Mouse (Mus musculus): ENCODE measurements at regions not wholly inside any gene's neighbourhood (a gene's known extent, or its start where the extent isn't known, plus 50 kb on each side); places are given as distances from the start of the nearest gene placed in this dataset.

DNA sequence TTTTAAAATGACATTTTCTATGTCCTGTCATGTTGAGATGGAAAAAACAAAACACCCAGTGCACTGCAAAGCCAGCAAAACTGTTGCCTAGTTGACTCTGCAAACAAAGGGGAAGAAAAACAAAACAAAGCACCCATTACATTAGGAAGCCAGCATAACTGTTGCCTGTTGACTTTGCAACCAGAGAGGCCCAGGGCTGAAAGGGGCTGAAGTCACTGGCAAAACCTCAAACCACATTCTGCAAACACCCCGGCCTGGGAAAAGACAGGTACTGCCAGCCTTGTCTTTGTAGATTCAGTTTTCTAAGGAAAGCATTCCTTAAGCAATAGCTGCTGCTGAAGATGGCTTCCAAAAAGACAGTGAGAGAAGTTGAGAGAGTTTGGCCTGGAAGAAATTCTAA is 175.0 kb upstream of the Rsrc1 start:
- Histone ChIP-seq H3K4me1 (ENCODE audit: control insufficient read depth, insufficient read depth, low read length) (no peaks in the 10 kb centered on the region), H3K4me3 (replicated peaks; ENCODE audit: control insufficient read depth, low read depth, low read length) (no peak overlapping the region), H3K27ac (ENCODE audit: control insufficient read depth, insufficient read depth, low read depth, low read length, poor library complexity) (no peak overlapping the region)
- TF ChIP-seq POLR2A (IDR thresholded peaks at IDR 0.05; ENCODE audit: borderline replicate concordance, control insufficient read depth, low read depth, low read length) (no peak), CTCF (IDR thresholded peaks at IDR 0.05; ENCODE audit: control insufficient read depth, insufficient read depth, low read length) (no peak)
- WGBS, result 9% methylated on average over 1 of the region's 1 CpGs

DNA sequence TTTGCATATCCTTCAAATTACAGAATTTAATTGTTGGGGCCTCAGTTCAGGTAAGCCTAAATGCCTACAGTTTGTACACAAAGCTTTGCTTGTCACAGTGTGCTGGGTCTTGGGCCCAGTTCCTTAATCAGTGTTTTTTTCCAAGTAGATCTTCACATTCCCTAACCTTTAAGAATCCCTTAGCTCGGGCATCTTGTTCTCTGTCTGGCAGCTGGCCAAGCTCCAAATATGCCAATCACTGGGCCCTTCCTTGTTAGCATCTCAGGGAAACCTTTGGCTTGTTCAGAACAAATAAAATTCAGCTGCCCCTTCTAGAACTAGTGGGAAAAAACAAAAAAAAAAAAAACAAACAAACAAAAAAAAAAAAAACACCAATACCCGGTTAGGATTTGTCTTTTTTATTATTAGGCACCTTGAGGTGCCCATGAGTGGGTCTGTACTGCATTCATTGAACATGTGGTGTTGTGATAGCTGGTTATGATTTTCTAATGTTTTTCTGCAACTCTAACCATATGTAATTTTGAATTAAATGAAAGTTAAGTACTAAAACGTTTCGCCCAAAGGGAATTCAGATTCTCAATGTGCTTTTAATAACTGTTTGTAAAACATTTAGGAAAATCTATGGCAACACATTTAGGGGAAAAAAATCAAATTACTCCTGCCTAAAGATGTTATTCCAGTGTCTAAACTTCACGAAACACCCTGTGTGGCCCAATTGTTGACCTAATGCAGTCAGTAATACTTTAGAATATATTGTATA is 168.3 kb upstream of the Rsrc1 start:
- Histone ChIP-seq H3K4me1 (ENCODE audit: control insufficient read depth, insufficient read depth, low read length) (no peaks in the 10 kb centered on the region), H3K4me3 (replicated peaks; ENCODE audit: control insufficient read depth, low read depth, low read length) (no peak overlapping the region), H3K27ac (ENCODE audit: control insufficient read depth, insufficient read depth, low read depth, low read length, poor library complexity) (no peak overlapping the region)
- 78% methylated on average over 5 of the region's 5 CpGs for WGBS
- TF ChIP-seq POLR2A (IDR thresholded peaks at IDR 0.05; ENCODE audit: borderline replicate concordance, control insufficient read depth, low read depth, low read length), result no peak
- TF ChIP-seq CTCF (IDR thresholded peaks at IDR 0.05; ENCODE audit: control insufficient read depth, insufficient read depth, low read length), result no peak

DNA sequence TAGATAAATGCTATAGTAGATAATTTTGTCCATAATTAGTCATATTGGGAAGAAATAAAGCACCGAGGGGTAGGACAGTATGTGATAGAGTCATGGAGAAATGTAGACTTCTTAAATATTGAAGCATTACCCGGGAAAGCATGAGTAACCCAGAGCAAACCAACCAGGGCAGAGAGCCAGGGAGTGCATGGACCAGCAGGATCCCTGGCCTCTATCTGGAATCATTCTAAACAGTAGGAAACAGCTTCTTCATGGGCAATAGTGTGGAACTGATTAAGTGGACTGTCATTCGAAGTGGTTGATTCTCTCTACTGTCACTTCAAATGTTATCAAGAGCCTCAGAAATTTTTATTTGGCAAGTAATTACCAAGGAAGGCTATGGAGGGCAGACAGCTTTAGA is 155.4 kb upstream of the Rsrc1 start:
- WGBS, result 81% methylated on average over 3 of the region's 3 CpGs
- H3K4me3 ChIP-seq (replicated peaks; ENCODE audit: control insufficient read depth, low read depth, low read length), result no peak overlapping the region
- no peak for TF ChIP-seq CTCF (IDR thresholded peaks at IDR 0.05; ENCODE audit: control insufficient read depth, insufficient read depth, low read length)
- no peak for TF ChIP-seq POLR2A (IDR thresholded peaks at IDR 0.05; ENCODE audit: borderline replicate concordance, control insufficient read depth, low read depth, low read length)

More for the DNA sequence above, 155.4 kb upstream of the Rsrc1 start:
- Histone ChIP-seq H3K27ac (ENCODE audit: control insufficient read depth, insufficient read depth, low read depth, low read length, poor library complexity) (no peak overlapping the region), H3K4me1 (ENCODE audit: control insufficient read depth, insufficient read depth, low read length) (no peaks in the 10 kb centered on the region)
